Comparison of ENCODE assay signal across 13 mouse cellular contexts in genomic region chr7:114883602-114884001, GRCm38 (mm10).
A peak's percentile ranks its signal among the peaks of the same experiment; 100 is the strongest.
DNase-seq lines count a peak whose midpoint lies in the region.
"Had no signal": no experiment of that assay in that cellular context is flagged by ENCODE, and none has a peak within 500 bp of the region (broad histone marks: within the 10 kb centered on the region; RNA-seq: fewer than 3 reads in every experiment).

No protein-coding gene starts in this region.

- peak; percentile 4 for DNase-seq in cerebellum, adult 11-12 months
- DNase-seq in cerebellum, adult 11 months = no peak
- DNase-seq in frontal cortex, adult 2 months (ENCODE audit: extremely low spot score in 1 of 2, low spot score in 1 of 2) = peak; percentile 14 to 23
- no peak for DNase-seq in frontal cortex, postnatal 25 days (ENCODE audit: low spot score in 2 of 2)
- peak; percentile 27 to 47 for DNase-seq in left cerebral cortex, postnatal 25 days (ENCODE audit: low spot score in 2 of 2)
- DNase-seq in left cerebral cortex, postnatal 4 days = no peak
- DNase-seq in layer of hippocampus, postnatal 36 days = peak; percentile 6 to 25
- DNase-seq in adrenal gland, postnatal 25 days = no peak
- DNase-seq: adrenal gland, adult 8-10 months; kidney, adult 9 months; kidney, postnatal 25 days; lung, postnatal 4 days; thymus, postnatal 36 days had no signal

- intact Hi-C loops in left cerebral cortex, postnatal 25 days (cut with DNase I) = no loop called here
- intact Hi-C loops in left cerebral cortex, postnatal 4 days (cut with DNase I) = no loop called here

Comparison
In these comparisons a context has a peak if more than half of its experiments do, and no peak if none do; other contexts are left out.
1. DNase-seq: peak in cerebellum, adult 11-12 months (single experiment), frontal cortex, adult 2 months (2 of 2), left cerebral cortex, postnatal 25 days (2 of 2) and layer of hippocampus, postnatal 36 days (2 of 2); none in cerebellum, adult 11 months (single experiment), frontal cortex, postnatal 25 days (0 of 2), left cerebral cortex, postnatal 4 days (single experiment) and adrenal gland, postnatal 25 days (single experiment).